Mouse (Mus musculus) left cerebral cortex, adult 18-20 months (tissue): ENCODE data around the gene Gipc3. TPM values are rescaled to one million over a fixed set of nuclear protein-coding genes. Genes with fewer than 3 reads are reported as not detected.

ENCODE experiments used
- DNase-seq, 2 experiments: peaks; one replicate each; pipeline ENCODE4 v3.0.0; 2021 to 2022; ENCODE audit warnings: low spot score in 2 of 2, mixed read lengths in 1 of 2
- microRNA-seq, 2 experiments: library from miRNA; unstranded; fragments of <30 nt; microRNA quantifications; one replicate each; pipeline ENCODE4 v1.2.0; 2021
- total RNA-seq, 2 experiments: library from RNA; stranded (reverse); gene quantifications; 2 replicates each; pipeline ENCODE4 v1.2.3; 2021

Gipc3 gene
- total RNA-seq, 2 experiments from 2014 or later: 2.5 to 3.6 TPM

DNA sequence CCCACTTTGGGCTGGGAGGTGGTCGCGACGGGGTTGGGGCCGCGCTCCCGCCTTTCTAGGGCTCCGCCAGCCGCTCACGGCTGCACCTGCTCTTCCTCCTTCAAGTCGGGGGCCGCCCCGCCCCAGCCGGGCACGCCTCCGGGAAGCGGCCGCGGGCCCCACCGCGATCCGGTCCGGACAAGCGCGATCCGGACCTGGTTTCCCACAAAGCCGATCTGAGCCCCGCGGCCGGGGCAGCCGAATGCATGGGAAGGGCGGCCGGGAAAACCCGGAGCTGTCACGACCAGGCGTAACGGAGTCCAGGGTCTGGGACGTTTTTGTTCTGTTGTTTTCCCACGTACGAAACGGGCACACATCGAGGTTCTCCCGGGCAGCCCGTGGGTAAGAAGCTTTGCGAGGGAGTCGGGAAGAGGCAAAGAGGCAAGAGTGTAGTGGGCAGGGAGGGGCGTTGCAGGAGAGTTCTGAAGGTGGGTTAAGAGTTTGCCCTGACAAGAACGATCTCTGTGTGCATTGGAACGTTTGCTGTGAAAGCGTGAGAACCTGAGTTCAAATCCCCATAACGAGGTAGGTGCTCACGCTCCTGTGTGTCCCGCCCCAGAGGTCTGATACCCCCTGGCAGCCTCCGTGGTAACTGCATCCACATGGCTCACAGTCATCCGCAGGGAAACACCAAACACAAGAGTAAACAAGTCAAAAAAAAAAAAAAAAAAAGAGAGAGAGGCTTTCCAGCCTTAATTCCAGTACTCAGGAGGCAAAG is 57.2 kb downstream of the Gipc3 start:
- peak; percentile 82 to 88 for DNase-seq

Small RNA genes within 50 kb of the gene (microRNA-seq; reads per million reads assigned to microRNA genes)
- 1.2 to 1.7 reads per million in 2 experiments for gene Mir6913

Other genes starting within 250 kb of the Gipc3 start
- under 1 TPM; 0.35 to 0.67 TPM for gene Creb3l3, start 244.4 kb downstream of the Gipc3 start, total RNA-seq
- 100 to 1,000 TPM; 133 to 137 TPM for gene Map2k2, start 237.4 kb downstream of the Gipc3 start, total RNA-seq
- 100 to 1,000 TPM; 135 to 137 TPM for gene Zbtb7a, start 208.0 kb downstream of the Gipc3 start, total RNA-seq
- 10 to 100 TPM; 27.8 to 28.8 TPM for gene Pias4, start 175.3 kb downstream of the Gipc3 start, total RNA-seq
- gene Eef2, start 166.6 kb downstream of the Gipc3 start, total RNA-seq: 100 to 1,000 TPM; 899 to 919 TPM
- 10 to 100 TPM; 77.4 to 80.3 TPM for gene Dapk3, start 160.3 kb downstream of the Gipc3 start, total RNA-seq
- not detected for gene 4930442H23Rik, start 159.4 kb downstream of the Gipc3 start, total RNA-seq
- gene Nmrk2, start 141.2 kb downstream of the Gipc3 start, total RNA-seq: not detected
- gene Atcay, start 112.4 kb downstream of the Gipc3 start, total RNA-seq: 100 to 1,000 TPM; 197 to 204 TPM
- 10 to 100 TPM; 59.2 to 65.5 TPM for gene Zfr2, start 110.1 kb downstream of the Gipc3 start, total RNA-seq
- 100 to 1,000 TPM; 187 to 195 TPM for gene Matk, start 90.3 kb downstream of the Gipc3 start, total RNA-seq
- 10 to 100 TPM; 38.8 to 43.5 TPM for gene Mrpl54, start 76.3 kb downstream of the Gipc3 start, total RNA-seq
- gene Apba3, start 76.3 kb downstream of the Gipc3 start, total RNA-seq: 10 to 100 TPM; 36.7 to 42.7 TPM
- under 1 TPM; 0.16 to 0.23 TPM for gene Tjp3, start 51.7 kb downstream of the Gipc3 start, total RNA-seq
- gene Pip5k1c, start 50.3 kb downstream of the Gipc3 start, total RNA-seq: 100 to 1,000 TPM; 415 to 417 TPM
- gene Cactin, start 22.2 kb downstream of the Gipc3 start, total RNA-seq: 10 to 100 TPM; 30.5 to 34.6 TPM
- 1 to 10 TPM; 1.1 to 1.5 TPM for gene Tbxa2r, start 14.5 kb downstream of the Gipc3 start, total RNA-seq
- gene Hmg20b, start 7.2 kb upstream of the Gipc3 start, total RNA-seq: 10 to 100 TPM; 28.9 to 30.5 TPM
- 10 to 100 TPM; 38.1 to 42.0 TPM for gene Mfsd12, start 14.2 kb upstream of the Gipc3 start, total RNA-seq
- 1 to 10 TPM; 1.2 to 1.3 TPM for gene 4930404N11Rik, start 22.6 kb upstream of the Gipc3 start, total RNA-seq
- gene Fzr1, start 35.2 kb upstream of the Gipc3 start, total RNA-seq: 10 to 100 TPM; 71.1 to 72.1 TPM
- 10 to 100 TPM; 87.4 to 97.6 TPM for gene Dohh, start 41.2 kb upstream of the Gipc3 start, total RNA-seq
- 1 to 10 TPM; 3.1 to 3.8 TPM for gene Gm48551, start 41.2 kb upstream of the Gipc3 start, total RNA-seq
- 1 to 10 TPM; 2.7 to 2.8 TPM for gene Gm48552, start 45.7 kb upstream of the Gipc3 start, total RNA-seq
- 1 to 10 TPM; 1.1 to 1.2 TPM for gene Smim24, start 49.8 kb upstream of the Gipc3 start, total RNA-seq
- gene Nfic, start 112.4 kb upstream of the Gipc3 start, total RNA-seq: 10 to 100 TPM; 84.7 to 91.7 TPM
- 100 to 1,000 TPM; 242 to 259 TPM for gene Celf5, start 139.4 kb upstream of the Gipc3 start, total RNA-seq
- 10 to 100 TPM; 68.1 to 85.1 TPM for gene Ncln, start 153.1 kb upstream of the Gipc3 start, total RNA-seq
- under 1 TPM; 0.58 to 0.82 TPM for gene S1pr4, start 156.9 kb upstream of the Gipc3 start, total RNA-seq
- 1 to 10 TPM; 2.6 to 3.5 TPM for gene Gna15, start 181.0 kb upstream of the Gipc3 start, total RNA-seq
- gene Gna11, start 201.9 kb upstream of the Gipc3 start, total RNA-seq: 100 to 1,000 TPM; 105 to 114 TPM
- gene Aes, start 216.2 kb upstream of the Gipc3 start, total RNA-seq: 100 to 1,000 TPM; 700 to 737 TPM
- 10 to 100 TPM; 41.3 to 42.4 TPM for gene Tle2, start 231.3 kb upstream of the Gipc3 start, total RNA-seq